Mouse (Mus musculus): ENCODE data around the gene Elmsan1.
A peak's percentile ranks its signal among the peaks of the same experiment; 100 is the strongest.

GRCm38 (mm10) chr12:84163133-84163532, 55.5 kb downstream of the Elmsan1 start:
- TF ChIP-seq EP300 (IDR thresholded peaks at IDR 0.05; ENCODE audit: insufficient read depth, low read depth, low read length) (no peak), CTCF (IDR thresholded peaks at IDR 0.05; ENCODE audit: low read depth, low read length) (peak; percentile 79), POLR2A (IDR thresholded peaks at IDR 0.05; ENCODE audit: insufficient read depth, low read length) (no peak)

Data from ES-Bruce4 (cell line).